Mouse (Mus musculus): ENCODE data around the gene Slc25a30.
A peak's percentile ranks its signal among the peaks of the same experiment; 100 is the strongest.

- TF ChIP-seq CTCF (IDR thresholded peaks at IDR 0.05; ENCODE audit: low read depth) (peak; percentile 63), EP300 (IDR thresholded peaks at IDR 0.05; ENCODE audit: low read depth) (no peak)
These were observed 48.0 kb upstream of the Slc25a30 start for GRCm38 (mm10) chr14:75834739-75835381.

All from liver, embryonic 14.5 days (tissue).